ENCODE assay signal across 12 mouse cellular contexts in the genomic region with DNA sequence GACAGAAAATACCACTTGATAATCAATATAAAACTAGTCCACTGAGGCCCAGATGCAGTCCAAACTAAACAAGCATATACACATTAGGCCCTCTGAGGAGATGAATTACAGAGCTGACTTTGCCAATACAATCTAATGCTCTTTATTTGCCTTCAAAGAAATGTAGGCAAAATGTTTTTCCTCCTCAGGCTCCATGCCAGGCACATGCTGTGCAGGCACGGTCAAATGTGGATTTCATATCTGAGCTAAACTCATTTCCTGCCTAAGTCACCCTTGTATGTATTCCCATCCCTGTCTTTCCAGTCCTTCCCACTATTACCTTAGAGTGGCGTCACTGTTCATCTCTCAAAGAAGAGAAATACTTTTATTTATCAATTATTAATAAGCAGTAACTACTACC.
"Had no signal": no experiment of that assay in that cellular context is flagged by ENCODE, and none has a peak within 500 bp of the region (broad histone marks: within the 10 kb centered on the region; RNA-seq: fewer than 3 reads in every experiment).

No protein-coding gene starts in this region.

- H3K4me1 ChIP-seq: limb, embryonic 15.5 days; liver, embryonic 13.5 days; midbrain, embryonic 10.5 days; midbrain, embryonic 15.5 days; neural tube, embryonic 12.5 days had no signal

- DNase-seq: kidney, postnatal 10 days; kidney, postnatal 4 days; liver, embryonic 13.5 days; lung, adult 18-20 months; lung, postnatal 36 days; thymus, adult 18-20 months; thymus, postnatal 14 days had no signal

- H3K27me3 ChIP-seq: limb, embryonic 15.5 days; liver, embryonic 13.5 days; midbrain, embryonic 15.5 days; neural tube, embryonic 12.5 days had no signal

- H3K27ac ChIP-seq: layer of hippocampus, adult 2 months; limb, embryonic 15.5 days; liver, embryonic 13.5 days; midbrain, embryonic 10.5 days; midbrain, embryonic 15.5 days; neural tube, embryonic 12.5 days had no signal

- H3K4me3 ChIP-seq: layer of hippocampus, adult 2 months; limb, embryonic 15.5 days; liver, embryonic 13.5 days; midbrain, embryonic 10.5 days; midbrain, embryonic 15.5 days; neural tube, embryonic 12.5 days had no signal
